Mouse (Mus musculus) E14TG2a.4 (cell line): ENCODE measurements at regions not wholly inside any gene's neighbourhood (a gene's known extent, or its start where the extent isn't known, plus 50 kb on each side); places are given as distances from the start of the nearest gene placed in this dataset.

Source experiments
- CTCF ChIP-seq: conservative IDR thresholded peaks from 2 replicates; pipeline ENCODE4 v1.5.1; 2014; ENCODE audit warnings: low read length
- NANOG ChIP-seq: IDR thresholded peaks from 2 replicates; pipeline ENCODE4 v1.6.1; 2014; ENCODE audit warnings: borderline replicate concordance, low read length, mixed read lengths
- POU5F1 ChIP-seq: IDR thresholded peaks from 2 replicates; pipeline ENCODE4 v1.6.1; 2014; ENCODE audit warnings: low read length, borderline replicate concordance

- TF ChIP-seq CTCF, result no peak
- no peak for TF ChIP-seq POU5F1
- no peak for TF ChIP-seq NANOG
Measured at GRCm38 (mm10) chr13:59940414-59941205, 117.7 kb upstream of the Tut7 start.
